Mouse (Mus musculus): ENCODE data around the gene Nsf.

DNA sequence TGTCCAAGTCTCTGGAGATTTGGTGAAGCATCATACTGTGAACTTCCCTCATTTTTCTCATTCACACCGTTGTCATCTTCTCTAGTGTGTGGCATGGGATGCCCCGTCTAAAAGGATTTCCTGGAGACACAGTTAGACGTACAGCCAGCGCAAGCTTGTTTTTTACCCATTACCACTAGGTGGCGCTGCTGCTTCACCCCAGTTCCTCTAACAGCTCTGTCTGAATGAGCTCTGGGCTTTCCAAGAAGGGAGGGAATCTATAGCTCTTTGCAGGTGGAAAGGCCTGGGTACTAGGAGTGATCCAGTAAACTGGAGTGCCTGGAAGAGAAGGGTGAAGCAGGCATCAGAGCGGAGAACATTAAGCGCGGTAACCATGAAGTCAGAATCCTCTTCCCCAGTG is 33.6 kb upstream of the Nsf start:
- TF ChIP-seq CTCF (IDR thresholded peaks at IDR 0.05; ENCODE audit: control insufficient read depth, insufficient read depth, low read length) (peak; percentile 90), POLR2A (IDR thresholded peaks at IDR 0.05; ENCODE audit: borderline replicate concordance, control insufficient read depth, low read depth, low read length) (no peak)

All from bone marrow, adult 2 months (tissue).